9 mouse cellular contexts compared by ENCODE assay signal in genomic region chr13:103703386-103703785, GRCm38 (mm10).
DNase-seq lines count a peak whose midpoint lies in the region; ATAC-seq and TF ChIP-seq lines count a peak whose summit lies in the region.
"Had no signal": no experiment of that assay in that cellular context is flagged by ENCODE, and none has a peak within 500 bp of the region (broad histone marks: within the 10 kb centered on the region; RNA-seq: fewer than 3 reads in every experiment).

No protein-coding gene starts in this region.

- TF ChIP-seq EP300 in stomach, postnatal 0 days (optimal IDR thresholded peaks at IDR 0.05), result no peak

- peak; percentile 85 for DNase-seq in 416B (ENCODE audit: low read depth)
- DNase-seq in adrenal gland, adult 8-10 months, result peak; percentile 40
- DNase-seq in heart, adult 9 months (ENCODE audit: low spot score in 2 of 2), result peak; percentile 36 to 61
- DNase-seq in liver, adult 2 months (ENCODE audit: extremely low read depth, low read depth, low spot score), result peak; percentile 24
- peak; percentile 75 for DNase-seq in stomach, postnatal 0 days (ENCODE audit: low spot score)

- TF ChIP-seq POLR2A in liver, adult 2 months (IDR thresholded peaks at IDR 0.05; ENCODE audit: extremely low read depth, insufficient read depth, low read length), result no peak

- no peaks in the 10 kb centered on the region for H3K27me3 ChIP-seq in embryonic facial prominence, embryonic 15.5 days
- H3K27me3 ChIP-seq in kidney, embryonic 16.5 days (ENCODE audit: insufficient read depth, low read length), result no peaks in the 10 kb centered on the region
- H3K27me3 ChIP-seq in liver, adult 2 months (ENCODE audit: control insufficient read depth, insufficient read depth, low read length), result no peaks in the 10 kb centered on the region
- no peaks in the 10 kb centered on the region for H3K27me3 ChIP-seq in neural tube, embryonic 13.5 days
- H3K27me3 ChIP-seq in stomach, postnatal 0 days (ENCODE audit: control insufficient read depth, insufficient read depth, low read length), result no peaks in the 10 kb centered on the region
- H3K27me3 ChIP-seq: embryonic facial prominence, embryonic 13.5 days had no signal

- H3K4me2 ChIP-seq in embryonic facial prominence, embryonic 15.5 days (replicated peaks), result no peak overlapping the region
- H3K4me2 ChIP-seq in kidney, embryonic 16.5 days (replicated peaks; ENCODE audit: low read depth, low read length), result no peak overlapping the region
- no peak overlapping the region for H3K4me2 ChIP-seq in neural tube, embryonic 13.5 days
- H3K4me2 ChIP-seq in stomach, postnatal 0 days (replicated peaks; ENCODE audit: low read depth), result no peak overlapping the region
- H3K4me2 ChIP-seq: embryonic facial prominence, embryonic 13.5 days had no signal

- H3K4me1 ChIP-seq in embryonic facial prominence, embryonic 15.5 days, result peaks cover 4% of the 10 kb centered on the region; the same call in 1 of the 2 replicates
- peaks cover 3% of the 10 kb centered on the region; the same call in 1 of the 2 replicates for H3K4me1 ChIP-seq in kidney, embryonic 16.5 days (ENCODE audit: insufficient read depth, low read length)
- H3K4me1 ChIP-seq in liver, adult 2 months (ENCODE audit: control insufficient read depth, insufficient read depth, low read length), result no peaks in the 10 kb centered on the region
- H3K4me1 ChIP-seq in neural tube, embryonic 13.5 days (replicated peaks), result no peaks in the 10 kb centered on the region
- no peaks in the 10 kb centered on the region for H3K4me1 ChIP-seq in stomach, postnatal 0 days (replicated peaks; ENCODE audit: control insufficient read depth, insufficient read depth)

- H3K27ac ChIP-seq in embryonic facial prominence, embryonic 15.5 days (replicated peaks), result no peak overlapping the region
- H3K27ac ChIP-seq in kidney, embryonic 16.5 days (ENCODE audit: low read length), result no peak overlapping the region
- no peak overlapping the region for H3K27ac ChIP-seq in liver, adult 2 months (replicated peaks; ENCODE audit: insufficient read depth, low read depth, low read length)
- no peak overlapping the region for H3K27ac ChIP-seq in neural tube, embryonic 13.5 days (replicated peaks)
- H3K27ac ChIP-seq in stomach, postnatal 0 days (replicated peaks), result no peak overlapping the region
- H3K27ac ChIP-seq: embryonic facial prominence, embryonic 13.5 days had no signal

- H3K36me3 ChIP-seq in embryonic facial prominence, embryonic 15.5 days, result no peaks in the 10 kb centered on the region
- no peaks in the 10 kb centered on the region for H3K36me3 ChIP-seq in kidney, embryonic 16.5 days (ENCODE audit: insufficient read depth, low read length)
- H3K36me3 ChIP-seq in liver, adult 2 months (ENCODE audit: control insufficient read depth, insufficient read depth, low read length), result no peaks in the 10 kb centered on the region
- H3K36me3 ChIP-seq in neural tube, embryonic 13.5 days, result no peaks in the 10 kb centered on the region
- H3K36me3 ChIP-seq in stomach, postnatal 0 days (ENCODE audit: control insufficient read depth, insufficient read depth, low read length), result no peaks in the 10 kb centered on the region
- H3K36me3 ChIP-seq: embryonic facial prominence, embryonic 13.5 days had no signal

- peak; percentile 88 for TF ChIP-seq CTCF in liver, adult 2 months (IDR thresholded peaks at IDR 0.05; ENCODE audit: low read depth, low read length)
- peak; percentile 92 for TF ChIP-seq CTCF in stomach, postnatal 0 days (IDR thresholded peaks at IDR 0.05; ENCODE audit: low read depth)

- no peaks in the 10 kb centered on the region for H3K9me3 ChIP-seq in embryonic facial prominence, embryonic 15.5 days (replicated peaks)
- no peaks in the 10 kb centered on the region for H3K9me3 ChIP-seq in kidney, embryonic 16.5 days (ENCODE audit: low read length)
- no peaks in the 10 kb centered on the region for H3K9me3 ChIP-seq in neural tube, embryonic 13.5 days
- H3K9me3 ChIP-seq in stomach, postnatal 0 days (ENCODE audit: control insufficient read depth, low read length), result no peaks in the 10 kb centered on the region
- H3K9me3 ChIP-seq: embryonic facial prominence, embryonic 13.5 days had no signal

- no peaks in the 10 kb centered on the region for H3K79me2 ChIP-seq in liver, adult 2 months (ENCODE audit: control insufficient read depth, insufficient read depth, low read length)

- no peak overlapping the region for H3K4me3 ChIP-seq in embryonic facial prominence, embryonic 15.5 days (replicated peaks)
- H3K4me3 ChIP-seq in kidney, embryonic 16.5 days (ENCODE audit: low read length), result no peak overlapping the region
- no peak overlapping the region for H3K4me3 ChIP-seq in liver, adult 2 months (ENCODE audit: insufficient read depth, low read depth, low read length)
- H3K4me3 ChIP-seq in neural tube, embryonic 13.5 days, result no peak overlapping the region
- no peak overlapping the region for H3K4me3 ChIP-seq in stomach, postnatal 0 days (ENCODE audit: low read depth, low read length)
- H3K4me3 ChIP-seq: embryonic facial prominence, embryonic 13.5 days had no signal

- WGBS in embryonic facial prominence, embryonic 15.5 days, result 32% methylated on average over 7 of the region's 7 CpGs
- WGBS in kidney, embryonic 16.5 days, result 29% methylated on average over 7 of the region's 7 CpGs
- WGBS in liver, adult 2 months, result 41% methylated on average over 7 of the region's 7 CpGs
- WGBS in neural tube, embryonic 13.5 days, result 34% methylated on average over 7 of the region's 7 CpGs
- 31% methylated on average over 7 of the region's 7 CpGs for WGBS in stomach, postnatal 0 days

- peak; percentile 85 for ATAC-seq in embryonic facial prominence, embryonic 15.5 days (ENCODE audit: insufficient number of reproducible peaks, low FRiP score, low TSS enrichment, low read depth)
- ATAC-seq in kidney, embryonic 16.5 days (ENCODE audit: low FRiP score, low TSS enrichment), result peak; percentile 91; the same call in 1 of the 2 replicates
- peak; percentile 81 for ATAC-seq in neural tube, embryonic 13.5 days (ENCODE audit: low read depth)
- peak; percentile 83 for ATAC-seq in stomach, postnatal 0 days (ENCODE audit: low FRiP score, low TSS enrichment)

- no peak overlapping the region for H3K9ac ChIP-seq in embryonic facial prominence, embryonic 15.5 days
- no peak overlapping the region for H3K9ac ChIP-seq in kidney, embryonic 16.5 days (replicated peaks; ENCODE audit: low read length)
- H3K9ac ChIP-seq in liver, adult 2 months (ENCODE audit: low read depth, low read length), result no peak overlapping the region
- no peak overlapping the region for H3K9ac ChIP-seq in neural tube, embryonic 13.5 days
- no peak overlapping the region for H3K9ac ChIP-seq in stomach, postnatal 0 days (ENCODE audit: low read length)
- H3K9ac ChIP-seq: embryonic facial prominence, embryonic 13.5 days had no signal

Comparison
In these comparisons a context has a peak if more than half of its experiments do, and no peak if none do; other contexts are left out.
1. DNase-seq: peak in every context shown above with its lines; median percentile 85 in 416B; 75 in stomach, postnatal 0 days; 48 in heart, adult 9 months; 40 in adrenal gland, adult 8-10 months; 24 in liver, adult 2 months.